Mouse (Mus musculus) telencephalon, adult 2 months (tissue): Measurements from ENCODE around the gene Mkln1.

Experiments
- DNase-seq: peaks from one replicate; pipeline ENCODE4 v3.0.0-alpha.2; 2011; ENCODE audit warnings: low read depth, low spot score

The Mkln1 gene

DNA sequence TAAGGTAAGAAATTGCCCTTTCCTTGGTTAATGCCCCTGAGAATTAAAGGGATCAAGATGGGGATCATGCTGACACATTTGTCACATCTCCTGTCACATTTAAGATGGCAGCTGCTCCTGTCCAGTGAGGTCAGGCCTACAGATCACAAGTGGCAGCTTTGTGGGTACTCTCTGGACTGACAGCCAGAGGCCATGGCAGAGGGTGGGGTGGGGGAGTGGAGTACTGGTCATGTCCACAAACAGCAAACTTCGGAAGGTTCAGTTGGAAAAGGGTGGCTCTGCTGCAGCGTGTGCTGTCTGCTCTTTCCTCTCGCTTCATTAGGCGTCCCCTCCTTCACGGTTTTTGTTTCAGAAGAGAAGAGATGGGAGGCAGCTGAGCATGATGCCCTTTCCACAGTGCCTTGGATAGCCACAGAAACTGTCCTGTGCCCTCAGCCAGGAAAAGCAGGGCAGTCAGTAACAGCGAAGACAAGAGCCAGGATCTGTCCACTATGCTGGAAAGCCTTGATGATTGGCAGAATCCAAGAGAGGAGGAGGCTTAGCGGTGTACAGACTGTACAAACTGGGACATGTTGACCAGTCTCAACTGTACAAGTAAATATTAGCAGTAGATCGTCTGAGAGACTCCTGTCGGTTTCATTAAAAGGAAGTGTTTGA, 119.3 kb downstream of the Mkln1 start:
- DNase-seq = no peak

- DNase-seq = no peak
Observed at GRCm38 (mm10) chr6:31518338-31518698, 119.8 kb downstream of the Mkln1 start.

GRCm38 (mm10) chr6:31519001-31519471, 120.5 kb downstream of the Mkln1 start:
- no peak for DNase-seq

GRCm38 (mm10) chr6:31520486-31521215, 122.1 kb downstream of the Mkln1 start:
- DNase-seq = no peak

DNA sequence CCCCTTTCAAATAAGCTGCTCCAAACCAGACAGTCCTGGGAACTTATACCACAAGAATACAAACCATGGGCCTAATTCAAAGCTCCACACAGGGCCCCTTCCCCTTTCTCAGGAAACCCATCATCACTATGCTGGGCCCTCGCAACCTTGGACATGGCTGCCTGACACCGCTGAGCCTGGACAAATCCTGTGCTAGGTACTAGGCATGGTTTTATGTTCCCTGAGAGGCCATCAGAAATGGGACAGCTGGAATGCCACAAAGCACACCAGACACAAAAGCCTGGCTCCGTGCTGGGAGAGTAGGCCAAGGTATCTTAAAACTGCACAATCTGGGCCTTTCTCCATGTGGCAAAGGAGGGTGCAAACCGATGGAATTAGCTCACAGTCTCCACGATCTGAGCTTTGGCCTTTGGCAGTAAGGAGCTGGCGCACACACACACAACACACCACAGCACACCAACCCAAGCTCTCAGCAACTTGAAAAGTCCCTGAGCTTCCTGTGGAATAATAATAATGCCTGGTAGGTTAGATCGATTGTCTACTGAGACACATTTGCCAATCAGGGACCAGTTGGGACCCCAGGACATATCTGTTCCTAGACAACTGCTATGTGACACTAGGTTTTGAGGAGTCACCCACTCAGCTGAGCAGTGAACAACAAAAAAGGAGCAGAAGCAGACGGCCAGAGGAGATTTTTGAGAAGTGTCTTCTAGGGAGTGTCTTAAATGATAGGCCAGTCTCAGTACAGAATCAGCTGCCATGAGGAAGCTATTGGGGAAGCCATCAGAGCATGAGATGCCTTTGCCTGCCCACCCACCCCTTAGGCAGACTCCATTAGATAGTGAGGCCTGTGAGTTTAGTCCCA, 123.2 kb downstream of the Mkln1 start:
- DNase-seq = no peak

DNA sequence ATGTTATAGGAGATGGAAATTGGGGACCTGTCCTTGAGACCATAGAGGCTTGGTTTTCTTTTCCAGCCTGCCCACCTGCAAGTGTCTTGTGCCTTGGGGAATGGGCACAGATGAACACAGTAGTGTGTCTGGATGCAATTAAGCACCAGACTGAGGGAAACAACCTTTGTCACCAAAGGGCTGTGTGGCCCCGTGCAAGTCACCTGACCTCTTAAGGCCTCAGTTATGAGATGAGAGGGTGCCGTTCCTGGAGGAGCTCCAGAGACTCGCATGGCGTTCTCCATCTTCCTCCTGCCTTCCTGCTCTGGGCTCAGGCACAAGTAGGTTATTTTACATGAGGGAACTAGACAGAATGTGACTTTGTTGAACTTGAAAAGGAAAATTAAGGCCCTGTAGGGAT, 123.9 kb downstream of the Mkln1 start:
- no peak for DNase-seq

DNA sequence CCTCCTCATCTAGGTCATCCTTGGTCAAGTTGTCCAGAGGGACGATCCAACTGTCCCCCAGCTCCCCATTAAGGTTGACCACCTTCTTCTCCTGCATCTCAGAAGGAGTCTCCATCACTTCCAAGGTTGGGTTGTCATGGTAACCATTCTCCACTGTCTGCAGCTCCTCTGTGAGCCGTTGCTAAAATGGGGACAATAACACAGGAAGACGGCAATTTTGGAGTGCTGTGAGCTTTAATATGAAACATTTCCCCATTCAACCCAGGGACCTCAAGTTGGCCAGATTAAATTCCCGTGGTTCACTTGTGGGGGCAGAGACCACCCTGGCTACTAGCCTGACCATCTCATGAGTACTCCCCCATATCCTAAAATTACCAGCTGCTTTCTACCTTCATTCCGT, 124.5 kb downstream of the Mkln1 start:
- peak; percentile 82 for DNase-seq

DNA sequence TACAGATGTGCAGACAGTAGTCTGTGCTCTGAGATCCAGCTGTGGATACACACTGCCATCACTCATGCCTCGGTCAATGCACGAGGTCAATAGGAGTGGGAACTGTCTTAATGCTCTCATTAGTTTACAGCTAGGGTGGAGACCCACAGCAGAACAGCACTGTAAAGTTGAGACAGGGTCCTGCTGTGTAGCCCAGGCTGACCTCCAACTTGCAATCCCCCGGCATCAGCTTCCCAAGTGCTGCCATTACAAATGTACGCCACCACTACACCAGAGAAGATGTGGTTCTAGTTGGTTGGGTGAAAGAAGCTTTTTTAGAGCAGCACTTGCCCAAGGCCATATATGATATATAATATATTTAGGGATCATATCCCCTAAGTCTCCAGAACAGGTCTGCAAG, 125.1 kb downstream of the Mkln1 start:
- DNase-seq = no peak

DNA sequence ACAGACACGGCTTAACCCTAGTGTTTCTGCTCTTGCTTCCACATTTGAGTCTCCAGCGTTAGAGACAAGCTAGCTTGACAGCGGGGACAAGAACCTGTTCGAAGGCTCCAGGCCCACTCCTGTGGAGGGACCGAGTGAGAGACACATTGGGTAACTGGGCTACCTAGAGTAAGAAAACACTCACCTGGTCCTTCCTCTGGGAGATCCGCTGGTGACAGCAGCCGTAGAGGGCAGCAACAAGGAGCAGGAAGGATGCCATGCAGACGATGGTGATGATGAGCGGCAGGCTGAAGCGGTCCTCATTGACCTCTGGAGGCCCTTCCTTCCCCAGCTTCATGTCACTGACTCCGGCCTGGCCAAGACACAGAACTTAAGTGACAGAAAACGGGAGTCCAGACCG, 125.6 kb downstream of the Mkln1 start:
- DNase-seq = no peak

DNA sequence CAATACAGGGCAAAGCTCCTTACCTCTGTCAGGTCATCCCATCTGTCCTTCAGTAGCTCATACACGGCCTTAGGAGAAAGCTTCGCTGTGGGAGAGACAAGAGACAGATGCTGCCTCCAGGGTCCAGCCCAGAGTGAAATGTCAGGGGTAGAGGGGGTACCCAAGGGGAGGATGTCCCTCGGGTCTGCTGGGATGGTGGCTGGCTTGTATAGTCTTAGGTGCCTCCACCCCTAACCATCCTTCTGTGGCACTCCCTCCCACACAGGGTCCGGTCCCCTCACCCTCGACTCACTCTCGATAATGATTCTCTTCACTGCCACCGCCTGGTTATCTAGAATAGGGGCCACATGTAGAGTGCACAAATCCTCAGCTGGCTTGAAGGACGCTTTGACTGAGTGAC, 126.1 kb downstream of the Mkln1 start:
- DNase-seq = no peak

GRCm38 (mm10) chr6:31525231-31525900, 126.8 kb downstream of the Mkln1 start:
- DNase-seq = no peak

GRCm38 (mm10) chr6:31526929-31527328, 128.4 kb downstream of the Mkln1 start:
- DNase-seq = no peak

GRCm38 (mm10) chr6:31527897-31528296, 129.4 kb downstream of the Mkln1 start:
- peak; percentile 54 for DNase-seq

DNA sequence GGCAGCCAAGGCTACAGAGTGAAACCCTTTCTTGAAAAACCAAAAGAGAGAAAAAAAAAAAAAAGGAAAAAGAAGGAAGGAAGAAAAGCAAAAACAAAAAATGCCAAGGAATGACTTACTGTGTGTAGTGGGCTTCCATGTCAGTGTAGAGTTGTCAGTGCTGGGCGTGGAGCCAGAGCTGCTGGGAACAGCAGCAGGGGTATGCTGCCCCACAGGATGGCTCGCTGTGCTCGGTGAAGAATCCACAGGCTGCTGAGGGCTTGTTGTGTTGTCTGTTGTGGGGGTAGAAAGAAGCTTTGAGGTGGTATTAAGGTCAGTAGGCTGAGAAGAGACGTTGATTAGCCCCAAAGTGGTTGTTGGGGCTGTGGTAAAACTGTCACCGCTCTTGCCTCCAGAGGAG, 129.8 kb downstream of the Mkln1 start:
- no peak for DNase-seq

GRCm38 (mm10) chr6:31531880-31532279, 133.3 kb downstream of the Mkln1 start:
- DNase-seq = no peak

DNA sequence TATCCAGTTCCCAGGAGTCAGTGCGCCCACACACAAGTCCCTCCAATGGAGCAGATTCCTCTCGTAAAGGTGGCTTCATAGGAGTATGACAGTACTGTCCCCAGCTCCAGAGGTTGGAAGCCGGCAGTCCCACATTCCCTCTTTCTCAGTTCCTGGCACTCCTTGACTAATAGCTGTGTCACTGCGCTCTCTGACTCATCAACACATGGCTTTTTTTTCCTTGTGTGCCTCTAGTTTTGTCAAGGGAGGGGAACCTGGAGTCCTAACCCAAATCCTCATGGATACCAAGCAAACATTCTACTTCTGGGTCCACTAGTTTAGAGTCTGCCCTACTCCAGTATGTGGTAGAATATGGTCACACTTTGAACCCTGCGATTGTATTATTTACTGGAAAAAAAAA, 136.2 kb downstream of the Mkln1 start:
- DNase-seq = no peak

DNA sequence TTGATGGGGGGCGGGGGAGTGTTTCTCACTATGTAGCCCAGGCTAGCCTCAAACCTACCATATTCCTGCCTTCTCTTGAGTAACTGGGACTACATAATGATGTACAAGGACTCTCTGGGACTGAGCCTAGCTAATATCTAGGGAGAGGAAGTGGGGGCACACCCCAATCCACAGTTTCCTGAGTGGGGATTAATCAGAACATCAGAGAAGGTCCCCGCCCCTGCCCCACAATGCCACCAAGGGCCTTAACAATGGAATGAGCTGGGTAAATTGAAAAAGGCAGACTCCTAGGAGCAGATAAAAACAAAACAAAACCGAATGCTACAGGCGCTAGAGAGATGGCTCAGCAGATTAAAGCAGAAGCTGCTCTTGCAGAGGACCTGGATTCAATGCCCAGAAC, 138.7 kb downstream of the Mkln1 start:
- DNase-seq = no peak

DNA sequence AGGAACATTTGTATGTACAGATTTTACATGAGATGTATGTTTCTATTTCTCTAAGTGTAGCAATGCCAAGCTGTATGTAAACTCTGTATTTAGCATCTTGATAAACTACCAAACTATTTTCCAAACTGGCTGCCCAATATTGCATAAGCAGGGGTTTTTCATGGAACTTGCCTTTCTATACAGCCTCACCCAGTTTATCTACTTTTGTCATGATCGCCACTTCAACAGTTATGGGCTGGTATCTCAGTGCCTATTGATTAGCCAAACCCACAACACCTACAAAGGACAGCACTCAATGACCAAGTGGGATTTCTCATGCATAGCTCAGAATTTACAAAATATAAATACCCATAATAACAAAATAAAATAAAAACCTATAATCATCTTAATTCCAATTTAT, 139.6 kb downstream of the Mkln1 start:
- no peak for DNase-seq

- no peak for DNase-seq
Observed at GRCm38 (mm10) chr6:31540018-31540417, 141.5 kb downstream of the Mkln1 start.

GRCm38 (mm10) chr6:31544318-31544717, 145.8 kb downstream of the Mkln1 start:
- DNase-seq = no peak

DNA sequence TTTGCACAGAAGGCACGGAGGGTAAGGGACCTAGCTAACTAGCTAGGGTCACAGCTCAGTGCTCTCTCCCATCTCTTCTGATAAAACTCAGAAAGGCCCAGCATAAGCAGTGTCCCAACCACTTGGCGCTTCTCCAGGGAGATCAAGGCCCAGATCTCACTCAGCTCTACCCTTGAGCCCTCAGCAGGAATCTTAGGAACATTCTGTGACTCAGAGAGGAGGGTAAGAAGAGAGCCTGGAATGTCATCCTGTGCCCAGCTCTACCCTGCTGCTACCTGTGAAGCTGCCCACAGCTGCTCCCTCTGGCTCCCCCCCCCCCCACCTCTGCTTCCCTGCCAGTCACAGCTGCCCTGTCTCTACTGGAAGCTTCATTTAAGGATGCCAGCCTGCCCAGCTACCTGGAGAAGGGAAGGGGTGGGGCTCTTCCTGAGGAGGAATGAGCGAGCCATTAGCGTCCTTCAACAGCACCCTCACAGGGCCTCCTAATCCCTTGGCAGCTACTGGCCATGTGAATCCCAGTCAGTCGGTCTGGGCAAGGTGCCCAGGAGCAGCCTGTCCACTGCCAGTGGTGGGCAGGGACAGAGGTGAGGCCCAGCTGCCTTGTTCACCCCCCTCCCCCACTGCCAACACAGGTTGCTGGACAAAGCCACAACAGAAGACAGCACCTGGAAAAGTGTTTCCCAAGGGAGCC, 151.0 kb downstream of the Mkln1 start:
- DNase-seq = no peak
